Mouse (Mus musculus) B cell, adult 62 days (primary cell): Measurements from ENCODE around the gene Rlf. TPM values are rescaled to one million over a fixed set of nuclear protein-coding genes. Genes with fewer than 3 reads are reported as not detected.

Experiments
- total RNA-seq: library from RNA; stranded (reverse); gene quantifications from 4 replicates; pipeline ENCODE4 v1.2.4, GENCODE M21; 2023

Gene Rlf
- 72.0 to 78.2 TPM (median 77.2 TPM) in 4 replicates for total RNA-seq

GRCm38 (mm10) chr4:121214793-121215304, at the start of gene Rlf:
Gene Rlf, minus strand, starts transcription at chr4:121215084.

DNA sequence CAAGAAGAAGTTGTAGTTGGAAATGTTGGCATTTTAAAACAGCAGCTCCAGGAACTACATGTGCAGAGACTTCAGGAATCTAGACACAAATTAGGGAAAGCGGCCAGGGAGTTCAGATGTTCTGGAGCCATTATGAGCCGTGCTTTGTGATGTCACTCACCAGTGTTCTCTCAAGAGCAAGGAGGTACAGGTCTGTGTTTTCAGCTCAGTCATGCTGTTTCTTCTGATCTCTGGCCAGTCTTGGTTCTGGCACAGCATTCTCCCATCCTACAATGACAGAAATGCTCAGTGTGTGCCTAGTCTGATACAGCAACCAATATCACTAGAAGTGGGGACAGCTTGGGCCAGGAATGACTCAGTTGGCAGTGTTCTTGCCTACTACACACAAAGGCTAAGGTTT, 105.8 kb downstream of the Rlf start, which contains the start of gene Tmco2:
Tmco2 (minus strand) TSS at position 101 of the 400 bp plus-strand sequence.

DNA sequence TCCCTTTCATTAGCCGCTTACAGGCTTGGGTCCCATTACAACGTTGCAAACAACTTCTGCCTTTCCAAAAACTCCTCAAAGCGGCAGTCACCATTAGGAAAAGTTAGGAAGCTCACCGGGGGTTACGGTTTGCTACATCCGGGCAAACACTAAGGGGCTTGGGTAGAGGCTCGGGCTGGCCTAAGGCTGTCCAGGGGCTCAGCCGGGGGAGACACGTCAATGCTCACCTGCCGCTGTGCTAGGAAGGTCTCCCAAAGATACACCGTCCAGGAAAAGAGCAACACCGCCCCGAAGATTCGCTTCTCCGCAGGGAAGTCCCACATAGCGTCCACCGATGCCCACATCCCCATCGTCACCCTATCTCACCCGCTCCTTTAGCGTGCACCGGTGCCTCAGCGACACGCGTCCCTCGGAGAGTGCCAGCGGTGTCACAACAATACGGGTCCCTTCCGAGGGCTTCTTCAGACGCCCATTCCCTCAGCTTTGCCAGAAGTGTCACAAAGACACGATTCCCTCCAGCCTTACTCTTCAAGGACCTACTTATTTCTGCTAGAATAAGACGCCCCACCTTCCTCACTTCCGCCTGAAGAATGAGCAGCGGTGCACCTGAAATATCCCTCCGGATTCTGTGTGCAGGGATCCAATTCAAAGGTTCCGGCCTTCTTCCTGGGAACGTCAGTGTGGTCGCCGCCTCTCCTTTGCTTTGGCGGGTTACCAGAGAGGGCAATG, 117.1 kb downstream of the Rlf start, which contains the start of gene Zmpste24:
Zmpste24 (minus strand) TSS at position 592 of the 729 bp plus-strand sequence.

Other genes with a start within 250 kb of the Rlf start
- 359 to 364 TPM (median 363 TPM) in 4 replicates for gene Smap2, start 197.8 kb downstream of the Rlf start, total RNA-seq
- gene Col9a2, start 175.7 kb downstream of the Rlf start, total RNA-seq, result not detected in 4 replicates
- gene Zmpste24, start 116.8 kb downstream of the Rlf start, total RNA-seq, result 26.3 to 32.4 TPM (median 28.7 TPM) in 4 replicates
- not detected in 4 replicates for gene Tmco2, start 105.9 kb downstream of the Rlf start, total RNA-seq
- gene Gm12888, start 109.8 kb upstream of the Rlf start, total RNA-seq, result not detected in 4 replicates
- gene Gm12886, start 208.0 kb upstream of the Rlf start, total RNA-seq, result not detected in 4 replicates